Comparison of ENCODE assay signal across 13 mouse cellular contexts in the genomic region with DNA sequence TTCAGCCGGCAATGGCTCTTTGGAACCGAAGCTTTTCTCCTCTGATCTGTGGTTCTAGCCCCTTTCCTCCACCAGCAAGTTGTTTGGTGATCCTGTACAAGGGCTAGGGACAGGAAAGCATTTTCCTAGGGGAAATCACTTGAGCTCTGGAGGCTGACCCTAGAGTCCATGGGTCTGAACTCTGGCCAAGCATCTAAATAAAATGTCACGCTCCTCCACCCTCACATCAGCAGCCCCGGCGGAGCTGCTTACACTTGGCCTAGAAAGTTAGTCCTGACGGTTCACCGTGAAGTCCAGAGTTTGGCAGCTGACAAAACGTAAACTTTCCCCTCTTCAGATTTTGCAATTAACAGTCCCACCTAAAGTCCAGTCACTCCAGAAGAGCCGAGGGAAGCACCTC.
DNase-seq lines count a peak whose midpoint lies in the region; ATAC-seq lines count a peak whose summit lies in the region.
"Had no signal": no experiment of that assay in that cellular context is flagged by ENCODE, and none has a peak within 500 bp of the region (broad histone marks: within the 10 kb centered on the region; RNA-seq: fewer than 3 reads in every experiment).

No protein-coding gene starts in this region.

- H3K36me3 ChIP-seq in kidney, embryonic 14.5 days (ENCODE audit: control insufficient read depth, insufficient read depth, low read length): no peaks in the 10 kb centered on the region
- H3K36me3 ChIP-seq in heart, embryonic 15.5 days: no peaks in the 10 kb centered on the region
- H3K36me3 ChIP-seq: forebrain, embryonic 12.5 days; hindbrain, embryonic 10.5 days; neural tube, embryonic 15.5 days had no signal

- no peak overlapping the region for H3K27ac ChIP-seq in kidney, embryonic 14.5 days (ENCODE audit: low read depth, low read length)
- peak overlapping the region; percentile 27; the same call in 1 of the 2 replicates for H3K27ac ChIP-seq in heart, embryonic 15.5 days
- H3K27ac ChIP-seq: forebrain, embryonic 12.5 days; hindbrain, embryonic 10.5 days; neural tube, embryonic 15.5 days had no signal

- no peak overlapping the region for H3K4me2 ChIP-seq in kidney, embryonic 14.5 days (replicated peaks; ENCODE audit: low read depth, low read length)
- H3K4me2 ChIP-seq in heart, embryonic 15.5 days: no peak overlapping the region
- H3K4me2 ChIP-seq: forebrain, embryonic 12.5 days; neural tube, embryonic 15.5 days had no signal

- H3K9ac ChIP-seq in kidney, embryonic 14.5 days (ENCODE audit: low read depth, low read length): no peak overlapping the region
- H3K9ac ChIP-seq in heart, embryonic 15.5 days: no peak overlapping the region
- H3K9ac ChIP-seq: forebrain, embryonic 12.5 days; neural tube, embryonic 15.5 days had no signal

- H3K9me3 ChIP-seq in kidney, embryonic 14.5 days (ENCODE audit: control insufficient read depth, low read length): no peaks in the 10 kb centered on the region
- no peaks in the 10 kb centered on the region for H3K9me3 ChIP-seq in heart, embryonic 15.5 days (replicated peaks)
- H3K9me3 ChIP-seq: forebrain, embryonic 12.5 days; neural tube, embryonic 15.5 days had no signal

- no peaks in the 10 kb centered on the region for H3K27me3 ChIP-seq in kidney, embryonic 14.5 days (ENCODE audit: control insufficient read depth, insufficient read depth, low read length)
- no peaks in the 10 kb centered on the region for H3K27me3 ChIP-seq in heart, embryonic 15.5 days
- H3K27me3 ChIP-seq: forebrain, embryonic 12.5 days; neural tube, embryonic 15.5 days had no signal

- H3K4me3 ChIP-seq in kidney, embryonic 14.5 days (ENCODE audit: low read length): no peak overlapping the region
- H3K4me3 ChIP-seq in heart, embryonic 15.5 days: no peak overlapping the region
- H3K4me3 ChIP-seq: forebrain, embryonic 12.5 days; hindbrain, embryonic 10.5 days; neural tube, embryonic 15.5 days had no signal

- 38% methylated on average over 9 of the region's 9 CpGs for WGBS in kidney, embryonic 14.5 days
- WGBS in heart, embryonic 15.5 days: 66% methylated on average over 9 of the region's 9 CpGs

- ATAC-seq in kidney, embryonic 14.5 days (ENCODE audit: low FRiP score, low TSS enrichment): no peak
- ATAC-seq in heart, embryonic 15.5 days (replicated peaks; ENCODE audit: insufficient number of reproducible peaks, insufficient read depth, low FRiP score, low read depth): no peak

- peak; percentile 80 for DNase-seq in kidney, adult 11 months
- DNase-seq in kidney, adult 9 months: peak; percentile 87
- peak; percentile 17 for DNase-seq in lung, postnatal 14 days
- no peak for DNase-seq in thymus, postnatal 4 days
- DNase-seq in adrenal gland, postnatal 14 days: no peak
- DNase-seq: adrenal gland, adult 8-10 months; spleen, adult 18-20 months; thymus, postnatal 25 days had no signal

- H3K4me1 ChIP-seq in kidney, embryonic 14.5 days (ENCODE audit: control insufficient read depth, insufficient read depth, low read length): peaks cover 16% of the 10 kb centered on the region
- H3K4me1 ChIP-seq in heart, embryonic 15.5 days (replicated peaks): peaks cover 23% of the 10 kb centered on the region

Comparison
In these comparisons a context has a peak if more than half of its experiments do, and no peak if none do; other contexts are left out.
1. DNase-seq: peak in kidney, adult 11 months (single experiment), kidney, adult 9 months (single experiment) and lung, postnatal 14 days (single experiment); none in thymus, postnatal 4 days (single experiment) and adrenal gland, postnatal 14 days (single experiment).